Mouse (Mus musculus) kidney, postnatal 0 days (tissue): ENCODE results near the gene Kctd21. TPM values are rescaled to one million over a fixed set of nuclear protein-coding genes. Genes with fewer than 3 reads are reported as not detected.

Source experiments
- ATAC-seq: fragments of 200-750 bp; cut with Nextera tagmentation; replicated peaks from 2 replicates; pipeline ENCODE4 v1.8.0; 2017; ENCODE audit warnings: low read depth, moderate number of reproducible peaks, moderate TSS enrichment, moderate library complexity; ENCODE audit not compliant: low FRiP score
- DNase-seq: peaks from one replicate; pipeline ENCODE4 v3.0.0-alpha.2; 2016; ENCODE audit warnings: low spot score
- H3K27ac ChIP-seq: fragments of 300-500 bp; sonication (generic); 2 replicates; pipeline ENCODE4 v1.5.1; 2014; ENCODE audit warnings: mild to moderate bottlenecking
- H3K27me3 ChIP-seq: fragments of 300-500 bp; sonication (generic); 2 replicates; pipeline ENCODE4 v1.6.1; 2014; ENCODE audit warnings: low read length, mixed read lengths; ENCODE audit not compliant: insufficient read depth
- H3K36me3 ChIP-seq: fragments of 300-500 bp; sonication (generic); 2 replicates; pipeline ENCODE4 v1.6.1; 2014; ENCODE audit warnings: low read length, mixed read lengths; ENCODE audit not compliant: insufficient read depth
- H3K4me1 ChIP-seq: fragments of 300-500 bp; sonication (generic); replicated peaks from 2 replicates; pipeline ENCODE4 v1.6.1; 2014; ENCODE audit warnings: antibody characterized with exemption, low read length, mixed read lengths; ENCODE audit not compliant: insufficient read depth
- H3K4me2 ChIP-seq: fragments of 300-500 bp; sonication (generic); 2 replicates; pipeline ENCODE4 v1.6.1; 2014; ENCODE audit warnings: mild to moderate bottlenecking, low read length, moderate library complexity, mixed read lengths
- H3K4me3 ChIP-seq: fragments of 300-500 bp; sonication (generic); replicated peaks from 2 replicates; pipeline ENCODE4 v1.5.1; 2014; ENCODE audit warnings: low read depth, low read length
- H3K9ac ChIP-seq: fragments of 300-500 bp; sonication (generic); 2 replicates; pipeline ENCODE4 v1.6.1; 2014; ENCODE audit warnings: low read depth, low read length
- H3K9me3 ChIP-seq: fragments of 300-500 bp; sonication (generic); replicated peaks from 2 replicates; pipeline ENCODE4 v1.6.1; 2016; ENCODE audit warnings: low read length, inconsistent platforms, mixed read lengths
- CTCF ChIP-seq: IDR thresholded peaks from 2 replicates; pipeline ENCODE4 v1.5.1; 2016; ENCODE audit warnings: antibody characterized with exemption, low read depth, mild to moderate bottlenecking, moderate library complexity
- WGBS: fragments of 180-500 bp; shearing (Covaris S2); extraction: QIAGEN DNeasy Blood & Tissue Kit; methylation state at CpG from one replicate; pipeline ENCODE4 v1.1.7; 2014; 5-methylcytosine and 5-hydroxymethylcytosine counted together
- polyA plus RNA-seq: library from polyadenylated mRNA; unstranded; fragments of >200 nt; fragmentation: Nextera tagmentation; extraction: Ambion mirVana; gene quantifications from 2 replicates; pipeline ENCODE4 v1.2.1, GENCODE M21; 2015

The Kctd21 gene
- polyA plus RNA-seq, 1 experiment from 2014 or later: 2.0 TPM

DNA sequence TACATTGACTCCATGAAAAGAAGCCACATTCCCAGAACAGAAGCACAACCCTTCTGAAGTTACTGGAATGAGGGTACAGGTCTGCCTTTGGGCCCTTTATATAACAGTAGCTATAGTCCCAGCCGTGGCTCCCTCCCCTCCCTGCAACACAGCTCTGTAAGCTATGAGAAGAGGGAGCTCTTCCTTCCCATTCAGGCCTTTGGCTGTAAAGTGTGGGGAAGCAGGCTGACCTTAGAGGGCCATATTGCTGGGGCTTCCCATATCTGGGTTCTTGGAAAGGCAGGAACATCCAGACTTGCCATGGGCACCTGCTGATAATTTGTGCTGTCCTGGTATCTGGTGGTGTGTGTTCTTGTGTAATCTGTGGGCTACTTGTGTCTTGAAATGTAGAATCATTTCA, 24.6 kb upstream of the Kctd21 start:
- no peak overlapping the region for H3K9ac ChIP-seq
- H3K27me3 ChIP-seq: no peaks in the 10 kb centered on the region
- DNase-seq (no peak), ATAC-seq (no peak)
- H3K9me3 ChIP-seq: no peaks in the 10 kb centered on the region
- no peak overlapping the region for H3K27ac ChIP-seq
- no peak for TF ChIP-seq CTCF
- peaks cover 66% of the 10 kb centered on the region for H3K36me3 ChIP-seq
- H3K4me3 ChIP-seq: no peak overlapping the region
- WGBS: 92% methylated on average over 1 of the region's 1 CpGs
- no peak overlapping the region for H3K4me2 ChIP-seq
- H3K4me1 ChIP-seq: no peaks in the 10 kb centered on the region

DNA sequence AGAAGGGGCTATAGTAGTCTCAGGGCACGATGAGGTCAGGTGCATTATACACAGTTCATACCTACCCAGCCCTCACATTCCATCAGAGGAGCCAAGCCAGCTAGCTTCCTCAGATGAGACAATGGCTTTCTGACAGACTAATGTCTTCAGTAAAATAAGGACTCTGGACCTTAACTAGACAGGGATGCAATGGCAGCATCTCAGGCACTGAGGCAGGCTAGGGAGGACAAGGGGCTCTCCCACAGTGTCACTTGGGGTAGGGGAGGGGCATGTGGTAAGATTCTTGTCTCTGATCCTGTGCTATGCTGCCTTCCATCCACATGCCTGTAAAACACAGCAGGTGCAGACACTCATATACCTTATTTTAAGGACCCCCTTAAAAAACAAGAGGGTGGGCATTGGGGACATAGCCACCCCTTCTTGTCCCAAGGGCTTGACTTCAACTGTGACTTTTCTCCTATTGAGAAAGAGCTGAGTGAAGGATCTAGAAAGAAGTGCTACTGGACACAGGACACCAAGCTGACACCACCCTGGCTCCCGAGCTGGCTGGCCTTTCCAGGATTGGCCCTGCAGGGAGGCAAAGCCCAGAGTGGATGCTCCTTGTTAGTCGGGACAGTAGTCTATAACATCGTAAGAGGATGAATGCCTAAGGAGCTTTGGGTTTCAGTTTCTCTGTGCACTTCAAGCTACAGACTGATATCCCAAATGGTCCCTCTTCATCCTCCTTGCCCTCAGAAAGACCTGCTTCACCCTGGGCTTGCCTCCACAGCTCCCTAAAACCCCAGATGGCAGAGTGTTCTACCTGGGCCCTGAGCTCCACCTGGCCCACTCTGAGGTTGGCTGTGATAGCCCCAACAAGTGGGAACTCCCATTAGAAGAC, 22.4 kb upstream of the Kctd21 start:
- H3K4me3 ChIP-seq: no peak overlapping the region
- H3K36me3 ChIP-seq: peaks cover 48% of the 10 kb centered on the region
- H3K27me3 ChIP-seq: no peaks in the 10 kb centered on the region
- WGBS: 83% methylated on average over 4 of the region's 4 CpGs
- no peak for TF ChIP-seq CTCF
- no peak overlapping the region for H3K27ac ChIP-seq
- ATAC-seq (no peak), DNase-seq (no peak)
- no peak overlapping the region for H3K9ac ChIP-seq
- no peak overlapping the region for H3K4me2 ChIP-seq
- no peaks in the 10 kb centered on the region for H3K4me1 ChIP-seq
- no peaks in the 10 kb centered on the region for H3K9me3 ChIP-seq

- Histone ChIP-seq H3K9me3 (no peaks in the 10 kb centered on the region), H3K27me3 (no peaks in the 10 kb centered on the region), H3K4me3 (no peak overlapping the region), H3K4me1 (no peaks in the 10 kb centered on the region), H3K27ac (no peak overlapping the region), H3K4me2 (no peak overlapping the region), H3K36me3 (peaks cover 43% of the 10 kb centered on the region), H3K9ac (no peak overlapping the region)
- no peak for DNase-seq
- TF ChIP-seq CTCF: no peak
- 95% methylated on average over 3 of the region's 3 CpGs for WGBS
- ATAC-seq: no peak
These were observed 21.8 kb upstream of the Kctd21 start for GRCm38 (mm10) chr7:97310341-97310635.

DNA sequence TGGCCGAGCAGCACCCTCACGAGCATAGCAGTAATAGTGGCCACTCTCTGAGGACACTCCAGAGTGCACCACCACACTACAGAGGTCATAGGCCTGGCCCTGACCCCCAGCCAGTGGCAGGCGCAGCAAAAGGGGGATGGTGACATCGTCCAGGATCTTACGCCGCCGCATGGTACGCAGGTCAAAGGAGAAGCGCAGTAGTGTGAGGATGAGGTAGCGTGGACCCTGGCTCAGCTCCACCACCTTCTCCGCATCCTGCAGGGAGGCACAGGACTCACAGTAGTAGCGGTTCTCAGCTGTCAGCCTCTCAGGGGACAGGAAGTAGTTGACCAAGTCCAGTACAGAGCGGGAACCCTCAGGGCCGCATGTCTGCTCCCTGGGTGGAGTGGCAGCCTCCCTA, 20.5 kb upstream of the Kctd21 start:
- no peak for TF ChIP-seq CTCF
- WGBS: 88% methylated on average over 14 of the region's 14 CpGs
- Histone ChIP-seq H3K27ac (no peak overlapping the region), H3K36me3 (peaks cover 38% of the 10 kb centered on the region), H3K9ac (no peak overlapping the region), H3K4me1 (no peaks in the 10 kb centered on the region), H3K4me2 (no peak overlapping the region), H3K9me3 (no peaks in the 10 kb centered on the region), H3K4me3 (no peak overlapping the region), H3K27me3 (no peaks in the 10 kb centered on the region)
- DNase-seq: no peak
- ATAC-seq: no peak

DNA sequence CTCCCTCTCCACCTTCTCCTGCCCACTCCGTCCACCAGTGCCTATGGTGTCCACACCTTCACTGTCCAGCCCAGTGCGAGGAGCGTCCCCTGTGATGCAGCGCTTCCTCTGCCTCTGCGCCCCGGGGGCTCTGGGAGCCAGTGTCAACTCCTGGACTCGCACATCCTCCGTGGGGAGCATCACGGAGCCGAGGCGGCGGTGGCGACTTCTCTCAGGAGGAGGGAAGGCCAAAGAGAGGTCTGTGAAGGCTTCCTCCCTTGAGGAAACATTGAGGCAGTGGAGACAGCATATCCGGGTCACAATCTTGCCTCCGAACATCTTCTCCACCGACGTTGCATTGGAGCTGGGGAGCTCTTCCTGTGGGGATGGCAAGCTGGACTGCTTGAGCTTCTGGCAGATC, 19.9 kb upstream of the Kctd21 start:
- no peak for TF ChIP-seq CTCF
- H3K36me3 ChIP-seq: peaks cover 37% of the 10 kb centered on the region
- no peak overlapping the region for H3K27ac ChIP-seq
- H3K4me1 ChIP-seq: no peaks in the 10 kb centered on the region
- no peaks in the 10 kb centered on the region for H3K9me3 ChIP-seq
- no peak overlapping the region for H3K4me3 ChIP-seq
- no peaks in the 10 kb centered on the region for H3K27me3 ChIP-seq
- H3K9ac ChIP-seq: no peak overlapping the region
- DNase-seq (no peak), ATAC-seq (no peak)
- no peak overlapping the region for H3K4me2 ChIP-seq
- WGBS: 87% methylated on average over 17 of the region's 17 CpGs

GRCm38 (mm10) chr7:97312856-97313255, 19.3 kb upstream of the Kctd21 start:
- no peaks in the 10 kb centered on the region for H3K27me3 ChIP-seq
- no peak for DNase-seq
- H3K36me3 ChIP-seq: peaks cover 31% of the 10 kb centered on the region
- peak overlapping the region; percentile 5; the same call in 1 of the 2 replicates for H3K27ac ChIP-seq
- no peak for TF ChIP-seq CTCF
- no peak for ATAC-seq
- WGBS: 84% methylated on average over 6 of the region's 6 CpGs
- H3K9ac ChIP-seq: no peak overlapping the region
- no peaks in the 10 kb centered on the region for H3K4me1 ChIP-seq
- no peak overlapping the region for H3K4me2 ChIP-seq
- no peak overlapping the region for H3K4me3 ChIP-seq
- H3K9me3 ChIP-seq: no peaks in the 10 kb centered on the region
